Mouse (Mus musculus) liver, embryonic 14.5 days (tissue): ENCODE results near the gene B3galt4. TPM values are rescaled to one million over a fixed set of nuclear protein-coding genes. Genes with fewer than 3 reads are reported as not detected.

Experiments used
- ATAC-seq: fragments of 200-750 bp; cut with Nextera tagmentation; 2 replicates; pipeline ENCODE4 v1.8.0; 2017; ENCODE audit warnings: moderate number of reproducible peaks, mild to moderate bottlenecking, moderate library complexity; ENCODE audit not compliant: insufficient read depth
- DNase-seq, 3 experiments: peaks; one replicate each; pipeline ENCODE4 v3.0.0-alpha.2; 2012 to 2013; ENCODE audit warnings: low read depth in 3 of 3, low spot score in 3 of 3
- H3K27ac ChIP-seq: fragments of 300-500 bp; sonication (generic); 2 replicates; pipeline ENCODE4 v1.5.1; 2014; ENCODE audit warnings: moderate library complexity, mild to moderate bottlenecking, control low read depth, inconsistent platforms
- H3K27me3 ChIP-seq: fragments of 300-500 bp; sonication (generic); 2 replicates; pipeline ENCODE4 v1.6.1; 2014; ENCODE audit warnings: mild to moderate bottlenecking, low read length, moderate library complexity; ENCODE audit not compliant: control insufficient read depth, insufficient read depth
- H3K36me3 ChIP-seq: fragments of 300-500 bp; sonication (generic); replicated peaks from 2 replicates; pipeline ENCODE4 v1.6.1; 2014; ENCODE audit warnings: low read depth; ENCODE audit not compliant: control insufficient read depth, insufficient read depth
- H3K4me1 ChIP-seq, 2 experiments: fragments of 200-500 bp in 1 of 2; fragments of 300-500 bp in 1 of 2; sonication (generic) in 1 of 2; replicated peaks; 2 replicates each; pipeline ENCODE4 v1.6.1; 2012 to 2014; ENCODE audit warnings: antibody characterized with exemption in 1 of 2, inconsistent platforms in 1 of 2, low read length in 1 of 2; ENCODE audit not compliant: control insufficient read depth in 2 of 2, insufficient read depth in 2 of 2
- H3K4me2 ChIP-seq: fragments of 300-500 bp; sonication (generic); 2 replicates; pipeline ENCODE4 v1.6.1; 2014; ENCODE audit warnings: low read depth, mild to moderate bottlenecking, control low read depth, moderate library complexity
- H3K4me3 ChIP-seq, 2 experiments: fragments of 200-500 bp in 1 of 2; fragments of 300-500 bp in 1 of 2; sonication (generic) in 1 of 2; 2 replicates each; pipeline ENCODE4 v1.5.1; 2012 to 2014; ENCODE audit warnings: low read depth in 2 of 2, low read length in 2 of 2, mild to moderate bottlenecking in 2 of 2, control low read depth in 1 of 2, inconsistent platforms in 1 of 2, moderate library complexity in 1 of 2; ENCODE audit not compliant: insufficient read depth in 1 of 2
- H3K9ac ChIP-seq: fragments of 300-500 bp; sonication (generic); replicated peaks from 2 replicates; pipeline ENCODE4 v1.6.1; 2014; ENCODE audit warnings: mild to moderate bottlenecking, control low read depth, moderate library complexity
- H3K9me3 ChIP-seq: fragments of 300-500 bp; sonication (generic); 2 replicates; pipeline ENCODE4 v1.6.1; 2016; ENCODE audit warnings: low read length, mixed read lengths; ENCODE audit not compliant: control insufficient read depth
- CTCF ChIP-seq: IDR thresholded peaks from 2 replicates; pipeline ENCODE4 v1.5.1; 2016; ENCODE audit warnings: antibody characterized with exemption, low read depth, control low read depth
- EP300 ChIP-seq: IDR thresholded peaks from 2 replicates; pipeline ENCODE4 v1.6.1; 2016; ENCODE audit warnings: antibody characterized with exemption, low read depth
- WGBS: fragments of 180-500 bp; shearing (Covaris S2); extraction: QIAGEN DNeasy Blood & Tissue Kit; methylation state at CpG from one replicate; pipeline ENCODE4 v1.1.7; 2014; ENCODE audit not compliant: insufficient replicate concordance; 5-methylcytosine and 5-hydroxymethylcytosine counted together
- polyA plus RNA-seq, 2 experiments: library from polyadenylated mRNA; depleted of rRNA in 1 of 2; stranded (reverse) in 1 of 2; unstranded in 1 of 2; fragments of >200 nt; fragmentation: Nextera tagmentation in 1 of 2; extraction: Ambion mirVana in 1 of 2; gene quantifications; 2 replicates each; pipeline versions ENCODE4 v1.2.1 to v1.2.3; 2012 to 2014

B3galt4 gene
- polyA plus RNA-seq, 2 experiments: 1.1 to 1.8 TPM

- TF ChIP-seq CTCF (no peak), EP300 (no peak)
- WGBS: 80% methylated on average over 16 of the region's 16 CpGs
- Histone ChIP-seq H3K9ac (no peak overlapping the region), H3K36me3 (no peaks in the 10 kb centered on the region; the same call in 1 of the 2 replicates), H3K4me3 (no peak overlapping the region), H3K4me2 (no peak overlapping the region), H3K27ac (no peak overlapping the region), H3K4me1 (no peaks in the 10 kb centered on the region; a peak in 1 of 4 replicates), H3K27me3 (no peaks in the 10 kb centered on the region), H3K9me3 (no peaks in the 10 kb centered on the region)
- ATAC-seq (no peak), DNase-seq (no peak)
Observed at GRCm38 (mm10) chr17:33965846-33966550, 14.7 kb upstream of the B3galt4 start.

- Histone ChIP-seq H3K9me3 (no peaks in the 10 kb centered on the region), H3K4me3 (no peak overlapping the region), H3K27ac (no peak overlapping the region), H3K27me3 (no peaks in the 10 kb centered on the region), H3K9ac (no peak overlapping the region), H3K36me3 (no peaks in the 10 kb centered on the region; the same call in 1 of the 2 replicates), H3K4me2 (no peak overlapping the region), H3K4me1 (no peaks in the 10 kb centered on the region; a peak in 1 of 4 replicates)
- WGBS: 83% methylated on average over 17 of the region's 17 CpGs
- DNase-seq (no peak), ATAC-seq (no peak)
- TF ChIP-seq EP300: no peak
- no peak for TF ChIP-seq CTCF
Observed at GRCm38 (mm10) chr17:33965082-33965845, 14.0 kb upstream of the B3galt4 start.

GRCm38 (mm10) chr17:33962876-33963275 lies 11.6 kb upstream of the B3galt4 start:
- H3K4me3 ChIP-seq: no peak overlapping the region
- WGBS: 83% methylated on average over 7 of the region's 7 CpGs
- no peak overlapping the region for H3K9ac ChIP-seq
- H3K27ac ChIP-seq: no peak overlapping the region
- H3K27me3 ChIP-seq: no peaks in the 10 kb centered on the region
- ATAC-seq (no peak), DNase-seq (no peak)
- H3K9me3 ChIP-seq: no peaks in the 10 kb centered on the region
- H3K4me1 ChIP-seq: no peaks in the 10 kb centered on the region
- no peaks in the 10 kb centered on the region; the same call in 1 of the 2 replicates for H3K36me3 ChIP-seq
- H3K4me2 ChIP-seq: no peak overlapping the region
- TF ChIP-seq EP300 (no peak), CTCF (no peak)

- H3K27ac ChIP-seq: no peak overlapping the region
- no peak overlapping the region for H3K4me2 ChIP-seq
- no peak for ATAC-seq
- no peak for DNase-seq
- H3K4me1 ChIP-seq: peaks cover 3 to 8% of the 10 kb centered on the region in 2 experiments
- TF ChIP-seq EP300 (no peak), CTCF (no peak)
- H3K9me3 ChIP-seq: no peaks in the 10 kb centered on the region
- H3K9ac ChIP-seq: no peak overlapping the region
- no peaks in the 10 kb centered on the region for H3K27me3 ChIP-seq
- H3K36me3 ChIP-seq: no peaks in the 10 kb centered on the region; the same call in 1 of the 2 replicates
- WGBS: 89% methylated on average over 15 of the region's 15 CpGs
- H3K4me3 ChIP-seq: no peak overlapping the region
Observed at GRCm38 (mm10) chr17:33959948-33960347, 8.7 kb upstream of the B3galt4 start.

GRCm38 (mm10) chr17:33959135-33959534 lies 7.8 kb upstream of the B3galt4 start:
- Histone ChIP-seq H3K4me1 (peaks cover 3 to 8% of the 10 kb centered on the region in 2 experiments), H3K4me3 (no peak overlapping the region), H3K36me3 (peaks cover 5% of the 10 kb centered on the region), H3K9ac (no peak overlapping the region), H3K9me3 (no peaks in the 10 kb centered on the region), H3K27me3 (no peaks in the 10 kb centered on the region), H3K27ac (no peak overlapping the region), H3K4me2 (no peak overlapping the region)
- ATAC-seq (no peak), DNase-seq (no peak)
- TF ChIP-seq CTCF (no peak), EP300 (no peak)
- 88% methylated on average over 13 of the region's 13 CpGs for WGBS
